Mouse (Mus musculus): ENCODE measurements around the gene Abcb4. TPM values are rescaled to one million over a fixed set of nuclear protein-coding genes. Genes with fewer than 3 reads are reported as not detected.

Gene Abcb4
- polyA plus RNA-seq, 1 experiment, result 0.04 TPM

- Histone ChIP-seq H3K4me3 (no peak overlapping the region), H3K4me2 (ENCODE audit: low read depth) (no peak overlapping the region), H3K36me3 (ENCODE audit: control insufficient read depth, insufficient read depth) (peaks cover 22% of the 10 kb centered on the region), H3K27me3 (ENCODE audit: control insufficient read depth, insufficient read depth, insufficient read length) (no peaks in the 10 kb centered on the region), H3K79me2 (ENCODE audit: control insufficient read depth, insufficient read depth) (no peaks in the 10 kb centered on the region), H3ac (ENCODE audit: control insufficient read depth, insufficient read length) (no peak overlapping the region)
- TF ChIP-seq POLR2AphosphoS2 (IDR thresholded peaks at IDR 0.05; ENCODE audit: insufficient read length, low read depth), result no peak
- TF ChIP-seq MYOD1 (IDR thresholded peaks at IDR 0.05; ENCODE audit: control insufficient read depth in 1 of 3, insufficient read length in 2 of 3, low read depth in 2 of 3), result no peak
- no peak for TF ChIP-seq SRF (IDR thresholded peaks at IDR 0.05; ENCODE audit: control insufficient read depth, insufficient read length, low read depth)
- TF ChIP-seq MAX (IDR thresholded peaks at IDR 0.05; ENCODE audit: low read depth), result no peak
- TF ChIP-seq E2F4 (IDR thresholded peaks at IDR 0.05; ENCODE audit: insufficient read depth), result no peak
Observed at GRCm38 (mm10) chr5:8970694-8971093, 77.2 kb downstream of the Abcb4 start.

GRCm38 (mm10) chr5:8972355-8972754 lies 78.8 kb downstream of the Abcb4 start:
- TF ChIP-seq POLR2AphosphoS2 (IDR thresholded peaks at IDR 0.05; ENCODE audit: insufficient read length, low read depth) (no peak), SRF (IDR thresholded peaks at IDR 0.05; ENCODE audit: control insufficient read depth, insufficient read length, low read depth) (no peak), TCF3 (IDR thresholded peaks at IDR 0.05; ENCODE audit: insufficient read length, low read depth) (no peak), E2F4 (IDR thresholded peaks at IDR 0.05; ENCODE audit: insufficient read depth) (no peak), TCF12 (IDR thresholded peaks at IDR 0.05; ENCODE audit: insufficient read depth, poor library complexity, severe bottlenecking) (no peak), MAX (IDR thresholded peaks at IDR 0.05; ENCODE audit: low read depth) (no peak), POLR2A (IDR thresholded peaks at IDR 0.05; ENCODE audit: insufficient read length, low read depth) (no peak), MYOG (IDR thresholded peaks at IDR 0.05; ENCODE audit: control insufficient read depth in 1 of 3, insufficient read depth in 1 of 3, insufficient read length in 2 of 3, low read depth in 2 of 3) (no peak), USF1 (IDR thresholded peaks at IDR 0.05; ENCODE audit: low read depth) (no peak), MYOD1 (IDR thresholded peaks at IDR 0.05; ENCODE audit: control insufficient read depth in 1 of 3, insufficient read length in 2 of 3, low read depth in 2 of 3) (no peak)
- Histone ChIP-seq H3K4me2 (ENCODE audit: low read depth) (no peak overlapping the region), H3ac (ENCODE audit: control insufficient read depth, insufficient read length) (no peak overlapping the region), H3K27me3 (ENCODE audit: control insufficient read depth, insufficient read depth, insufficient read length) (no peaks in the 10 kb centered on the region), H3K4me3 (no peak overlapping the region), H3K79me2 (ENCODE audit: control insufficient read depth, insufficient read depth) (no peaks in the 10 kb centered on the region), H3K36me3 (ENCODE audit: control insufficient read depth, insufficient read depth) (peaks cover 14% of the 10 kb centered on the region)

GRCm38 (mm10) chr5:8974721-8975120 lies 81.2 kb downstream of the Abcb4 start:
- no peak for TF ChIP-seq REST (IDR thresholded peaks at IDR 0.05; ENCODE audit: insufficient read depth, insufficient read length)
- TF ChIP-seq POLR2AphosphoS2 (IDR thresholded peaks at IDR 0.05; ENCODE audit: insufficient read length, low read depth), result no peak
- TF ChIP-seq TCF3 (IDR thresholded peaks at IDR 0.05; ENCODE audit: insufficient read length, low read depth), result no peak
- no peak for TF ChIP-seq MYOG (IDR thresholded peaks at IDR 0.05; ENCODE audit: control insufficient read depth in 1 of 3, insufficient read depth in 1 of 3, insufficient read length in 2 of 3, low read depth in 2 of 3)
- TF ChIP-seq MYOD1 (IDR thresholded peaks at IDR 0.05; ENCODE audit: control insufficient read depth in 1 of 3, insufficient read length in 2 of 3, low read depth in 2 of 3), result no peak
- no peak for TF ChIP-seq TCF12 (IDR thresholded peaks at IDR 0.05; ENCODE audit: insufficient read depth, poor library complexity, severe bottlenecking)
- no peak for TF ChIP-seq USF1 (IDR thresholded peaks at IDR 0.05; ENCODE audit: low read depth)

GRCm38 (mm10) chr5:8985470-8985869 lies 92.0 kb downstream of the Abcb4 start:
- Histone ChIP-seq H3K4me2 (ENCODE audit: low read depth) (no peak overlapping the region), H3K36me3 (ENCODE audit: control insufficient read depth, insufficient read depth) (peaks cover 21% of the 10 kb centered on the region), H3K79me2 (ENCODE audit: control insufficient read depth, insufficient read depth) (no peaks in the 10 kb centered on the region), H3K27me3 (ENCODE audit: control insufficient read depth, insufficient read depth, insufficient read length) (no peaks in the 10 kb centered on the region), H3K4me3 (no peak overlapping the region), H3ac (ENCODE audit: control insufficient read depth, insufficient read length) (no peak overlapping the region)
- no peak for TF ChIP-seq TCF3 (IDR thresholded peaks at IDR 0.05; ENCODE audit: insufficient read length, low read depth)
- no peak for TF ChIP-seq POLR2A (IDR thresholded peaks at IDR 0.05; ENCODE audit: insufficient read length, low read depth)
- no peak for TF ChIP-seq POLR2AphosphoS2 (IDR thresholded peaks at IDR 0.05; ENCODE audit: insufficient read length, low read depth)
- TF ChIP-seq MYOG (IDR thresholded peaks at IDR 0.05; ENCODE audit: control insufficient read depth in 1 of 3, insufficient read depth in 1 of 3, insufficient read length in 2 of 3, low read depth in 2 of 3), result no peak
- no peak for TF ChIP-seq SRF (IDR thresholded peaks at IDR 0.05; ENCODE audit: control insufficient read depth, insufficient read length, low read depth)
- TF ChIP-seq TCF12 (IDR thresholded peaks at IDR 0.05; ENCODE audit: insufficient read depth, poor library complexity, severe bottlenecking), result no peak
- no peak for TF ChIP-seq CEBPB (IDR thresholded peaks at IDR 0.05; ENCODE audit: insufficient read depth, poor library complexity, severe bottlenecking)
- no peak for TF ChIP-seq E2F4 (IDR thresholded peaks at IDR 0.05; ENCODE audit: insufficient read depth)
- TF ChIP-seq REST (IDR thresholded peaks at IDR 0.05; ENCODE audit: insufficient read depth, insufficient read length), result no peak
- TF ChIP-seq MAX (IDR thresholded peaks at IDR 0.05; ENCODE audit: low read depth), result no peak
- TF ChIP-seq USF1 (IDR thresholded peaks at IDR 0.05; ENCODE audit: low read depth), result no peak
- no peak for TF ChIP-seq MYOD1 (IDR thresholded peaks at IDR 0.05; ENCODE audit: control insufficient read depth in 1 of 3, insufficient read length in 2 of 3, low read depth in 2 of 3)

More at GRCm38 (mm10) chr5:8974721-8975120, 81.2 kb downstream of the Abcb4 start:
- Histone ChIP-seq H3K27me3 (ENCODE audit: control insufficient read depth, insufficient read depth, insufficient read length) (no peaks in the 10 kb centered on the region), H3ac (ENCODE audit: control insufficient read depth, insufficient read length) (no peak overlapping the region), H3K4me3 (no peak overlapping the region), H3K4me2 (ENCODE audit: low read depth) (no peak overlapping the region), H3K79me2 (ENCODE audit: control insufficient read depth, insufficient read depth) (no peaks in the 10 kb centered on the region), H3K36me3 (ENCODE audit: control insufficient read depth, insufficient read depth) (peaks cover 5% of the 10 kb centered on the region)

GRCm38 (mm10) chr5:8987925-8988324 lies 94.4 kb downstream of the Abcb4 start:
- TF ChIP-seq TCF3 (IDR thresholded peaks at IDR 0.05; ENCODE audit: insufficient read length, low read depth) (no peak), POLR2A (IDR thresholded peaks at IDR 0.05; ENCODE audit: insufficient read length, low read depth) (no peak), REST (IDR thresholded peaks at IDR 0.05; ENCODE audit: insufficient read depth, insufficient read length) (no peak), MYOD1 (IDR thresholded peaks at IDR 0.05; ENCODE audit: control insufficient read depth in 1 of 3, insufficient read length in 2 of 3, low read depth in 2 of 3) (no peak), POLR2AphosphoS2 (IDR thresholded peaks at IDR 0.05; ENCODE audit: insufficient read length, low read depth) (no peak), MYOG (IDR thresholded peaks at IDR 0.05; ENCODE audit: control insufficient read depth in 1 of 3, insufficient read depth in 1 of 3, insufficient read length in 2 of 3, low read depth in 2 of 3) (no peak), TCF12 (IDR thresholded peaks at IDR 0.05; ENCODE audit: insufficient read depth, poor library complexity, severe bottlenecking) (no peak), CEBPB (IDR thresholded peaks at IDR 0.05; ENCODE audit: insufficient read depth, poor library complexity, severe bottlenecking) (no peak), USF1 (IDR thresholded peaks at IDR 0.05; ENCODE audit: low read depth) (no peak), MAX (IDR thresholded peaks at IDR 0.05; ENCODE audit: low read depth) (no peak), SRF (IDR thresholded peaks at IDR 0.05; ENCODE audit: control insufficient read depth, insufficient read length, low read depth) (no peak), E2F4 (IDR thresholded peaks at IDR 0.05; ENCODE audit: insufficient read depth) (no peak)
- no peak overlapping the region for H3K4me3 ChIP-seq
- H3K36me3 ChIP-seq (ENCODE audit: control insufficient read depth, insufficient read depth), result peaks cover 16% of the 10 kb centered on the region
- H3ac ChIP-seq (ENCODE audit: control insufficient read depth, insufficient read length), result no peak overlapping the region
- H3K79me2 ChIP-seq (ENCODE audit: control insufficient read depth, insufficient read depth), result no peaks in the 10 kb centered on the region
- no peak overlapping the region for H3K4me2 ChIP-seq (ENCODE audit: low read depth)
- no peaks in the 10 kb centered on the region for H3K27me3 ChIP-seq (ENCODE audit: control insufficient read depth, insufficient read depth, insufficient read length)

All from myocyte (in vitro differentiated cells).